8 mouse cellular contexts compared by ENCODE assay signal in genomic region chr11:40733339-40734174, GRCm38 (mm10). TPM values are rescaled to one million over a fixed set of nuclear protein-coding genes. Genes with fewer than 3 reads are reported as not detected.
DNase-seq lines count a peak whose midpoint lies in the region; ATAC-seq lines count a peak whose summit lies in the region.

TSS of gene Hmmr (minus strand) at chr11:40733422.
TSS of gene Nudcd2 (plus strand) at chr11:40733667.

- peak; percentile 98 for DNase-seq in adipocyte (ENCODE audit: low spot score)
- peak; percentile 98 for DNase-seq in embryo, embryonic 10 days (ENCODE audit: low spot score)
- DNase-seq in gastrocnemius, postnatal 10 days, result peak; percentile 86
- DNase-seq in induced T-regulatory cell, adult 2 months (ENCODE audit: low read depth), result peak; percentile 99
- DNase-seq in left cerebral cortex, adult 9 months (ENCODE audit: low spot score in 2 of 2), result peak; percentile 95 to 97
- DNase-seq in right cerebral cortex, postnatal 14 days, result peak; percentile 93
- peak; percentile 86 to 92 for DNase-seq in urinary bladder, postnatal 36 days (ENCODE audit: low spot score in 2 of 2)

- ATAC-seq in megakaryocyte progenitor cell, adult 5-6 weeks (replicated peaks; ENCODE audit: poor library complexity), result peak; percentile 86

RNA-seq across cellular contexts. Expression of gene Hmmr, which starts in this region (rescaled TPM):
- total RNA-seq in gastrocnemius, postnatal 10 days (2021), result 1 to 10 TPM; 3.7 to 4.5 TPM
- 76.6 and 78.8 TPM in 2 replicates for total RNA-seq in megakaryocyte progenitor cell, adult 5-6 weeks (2015)
- 83.6 and 88.2 TPM in 2 replicates for total RNA-seq in megakaryocyte progenitor cell, adult 5-6 weeks (2017)

RNA-seq across cellular contexts. Expression of gene Nudcd2, which starts in this region (rescaled TPM):
- 10 to 100 TPM; 20.9 to 27.9 TPM for total RNA-seq in gastrocnemius, postnatal 10 days (2021)
- 122 and 135 TPM in 2 replicates for total RNA-seq in megakaryocyte progenitor cell, adult 5-6 weeks (2015)
- total RNA-seq in megakaryocyte progenitor cell, adult 5-6 weeks (2017), result 201 and 209 TPM in 2 replicates

Comparison
In these comparisons a context has a peak if more than half of its experiments do, and no peak if none do; other contexts are left out.
1. Peak in every context shown above with its lines: DNase-seq and ATAC-seq.
2. RNA of gene Hmmr (total RNA-seq): 76.6 to 88.2 TPM in megakaryocyte progenitor cell, adult 5-6 weeks; 3.7 to 4.5 TPM in gastrocnemius, postnatal 10 days; every median in the first group is over 10 times any median in the second.
3. RNA of gene Nudcd2 (total RNA-seq): 122 to 209 TPM in megakaryocyte progenitor cell, adult 5-6 weeks; 20.9 to 27.9 TPM in gastrocnemius, postnatal 10 days; every median in the first group is over 4 times any median in the second.